Mouse (Mus musculus) mouse embryonic stem cell (cell line): Measurements from ENCODE around the gene Htr5a.

Experiments
- in situ Hi-C, 2 experiments: fragments of 300-500 bp; cut with MboI; formaldehyde crosslinking; loops; 1 replicate in 1 of 2; 3 replicates in 1 of 2; pipeline ENCODE4 v1.14.3; 2019 to 2020; ENCODE audit warnings: low sequenced_read_pairs in 2 of 2, low pct_unique_long_range_greater_than_20kb in 1 of 2, mixed read lengths in 1 of 2; ENCODE audit not compliant: unreplicated experiment in 1 of 2

The Htr5a gene

DNA sequence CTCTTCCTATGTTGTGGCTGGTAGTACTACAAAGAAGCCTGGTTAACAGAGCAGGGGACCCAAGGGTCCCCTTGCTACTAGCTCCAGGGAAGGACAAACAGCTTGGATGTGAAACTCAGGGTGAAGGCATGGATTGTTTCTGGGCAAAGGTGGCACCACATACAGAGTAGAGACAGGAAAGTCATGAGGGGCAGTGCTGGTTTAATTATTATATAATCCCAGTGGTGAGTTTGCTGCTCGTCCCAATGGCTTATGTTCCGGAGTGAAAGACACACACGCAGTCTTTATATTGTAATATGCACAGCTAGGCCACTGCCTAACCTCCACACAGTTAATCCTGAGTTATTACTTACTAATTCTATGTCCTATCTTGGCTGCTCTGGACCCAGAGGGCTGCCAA lies 37.8 kb downstream of the Htr5a start:
- in situ Hi-C loops = no loop called here

GRCm38 (mm10) chr5:27880329-27881036 lies 38.5 kb downstream of the Htr5a start:
- in situ Hi-C loops = no loop called here

DNA sequence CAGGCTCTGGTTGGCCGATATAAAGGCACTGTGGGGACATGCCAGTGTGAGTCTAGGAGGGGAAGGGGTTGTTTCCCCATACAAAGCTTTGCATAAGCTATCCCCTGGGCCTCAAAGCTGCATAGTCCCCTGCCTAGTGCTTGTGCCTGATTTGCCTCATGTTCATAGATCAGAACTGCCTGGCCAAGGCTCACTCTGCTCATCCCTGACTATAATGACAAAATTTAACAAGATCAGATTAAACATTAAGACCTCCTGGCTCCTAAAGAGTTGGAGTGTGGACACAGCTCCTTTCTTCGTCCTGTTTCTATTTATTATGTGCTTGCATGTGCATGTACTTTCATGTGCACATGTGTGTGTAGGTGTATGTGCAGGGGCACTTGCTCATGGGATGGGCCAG lies 39.3 kb downstream of the Htr5a start:
- in situ Hi-C loops = no loop called here

DNA sequence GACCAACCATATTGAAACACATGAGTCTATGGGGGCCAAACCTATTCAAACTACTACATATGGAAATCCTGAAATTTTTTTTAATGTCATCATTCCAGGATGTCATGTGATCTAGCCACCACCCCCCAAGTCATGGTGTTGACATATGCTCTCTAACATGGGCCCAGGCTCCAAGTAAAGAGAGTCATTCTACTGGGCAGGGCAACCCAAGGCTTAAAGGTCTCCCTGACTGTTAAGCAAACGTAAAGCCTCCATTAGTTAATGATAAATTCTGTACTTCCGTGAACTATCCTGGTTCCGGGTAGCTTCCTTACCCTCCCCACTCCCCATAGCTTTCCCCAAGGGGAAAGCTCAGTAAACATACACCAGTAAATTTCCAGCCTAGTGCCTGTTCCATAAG lies 46.1 kb downstream of the Htr5a start:
- in situ Hi-C loops = no loop called here

DNA sequence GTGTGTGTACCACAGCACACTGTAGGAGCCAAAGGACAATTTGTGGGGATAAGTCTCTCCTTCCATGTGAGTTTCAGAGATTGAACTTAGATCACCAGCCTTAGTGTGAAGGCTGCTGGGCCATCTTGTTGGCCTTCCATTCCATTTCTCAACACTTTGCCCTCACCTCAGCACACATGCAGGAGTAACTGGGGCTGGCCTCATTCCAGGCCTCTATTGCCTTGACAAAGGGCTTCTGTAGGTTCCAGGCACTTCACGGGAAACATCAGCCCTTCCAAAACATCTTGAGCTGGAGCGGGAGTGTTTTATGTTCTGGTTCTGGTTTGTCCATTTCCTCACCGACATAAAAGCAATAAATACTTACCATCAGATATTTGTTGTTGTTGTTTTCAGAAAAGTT lies 54.0 kb downstream of the Htr5a start:
- in situ Hi-C loops = no loop called here

- in situ Hi-C loops = no loop called here
Measured at GRCm38 (mm10) chr5:27899756-27900155, 57.8 kb downstream of the Htr5a start.

DNA sequence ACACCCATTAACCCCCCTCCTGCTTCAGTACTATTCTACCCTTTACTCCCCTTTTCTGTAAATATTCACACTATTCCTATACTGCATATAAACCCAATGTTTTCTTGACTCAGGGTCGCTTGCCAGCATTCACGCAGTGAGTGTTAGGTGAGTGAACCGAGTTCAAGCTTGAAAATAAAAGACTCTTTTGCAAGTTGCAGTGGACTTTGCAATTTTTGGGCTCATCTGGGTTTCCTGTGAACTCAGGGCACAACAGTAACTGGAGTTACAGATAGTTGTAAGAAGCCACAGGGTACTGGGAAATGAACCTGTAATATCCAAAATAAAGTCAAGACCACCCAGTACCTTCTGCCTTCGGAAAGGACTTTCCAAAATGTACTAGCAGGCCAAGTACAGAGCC lies 58.2 kb downstream of the Htr5a start:
- in situ Hi-C loops = no loop called here
